Mouse (Mus musculus) thymus, adult 2 months (tissue): ENCODE measurements around the gene Pth2. TPM values are rescaled to one million over a fixed set of nuclear protein-coding genes. Genes with fewer than 3 reads are reported as not detected.
"Not testable (repeated sequence)": the region's sequence is repeated elsewhere in the genome, so short reads cannot be mapped to it uniquely, and the experiment has no call there.

ENCODE experiments used
- DNase-seq: peaks from one replicate; pipeline ENCODE4 v3.0.0; 2021
- H3K27ac ChIP-seq: fragments of 200-500 bp; 2 replicates; pipeline ENCODE4 v1.5.1; 2012; ENCODE audit warnings: low read length, control low read depth; ENCODE audit not compliant: control insufficient read depth, insufficient read depth
- H3K27me3 ChIP-seq: fragments of 200-500 bp; 2 replicates; pipeline ENCODE4 v1.6.1; 2012; ENCODE audit warnings: mild to moderate bottlenecking, low read length, moderate library complexity, mixed read lengths; ENCODE audit not compliant: control insufficient read depth, insufficient read depth
- H3K36me3 ChIP-seq: fragments of 200-500 bp; 2 replicates; pipeline ENCODE4 v1.6.1; 2012; ENCODE audit warnings: mild to moderate bottlenecking, low read length, moderate library complexity; ENCODE audit not compliant: control insufficient read depth, insufficient read depth
- H3K4me1 ChIP-seq: fragments of 200-500 bp; replicated peaks from 2 replicates; pipeline ENCODE4 v1.6.1; 2012; ENCODE audit warnings: low read length; ENCODE audit not compliant: control insufficient read depth, insufficient read depth
- H3K4me3 ChIP-seq: fragments of 200-500 bp; 2 replicates; pipeline ENCODE4 v1.5.1; 2012; ENCODE audit warnings: mild to moderate bottlenecking, low read length, control low read depth, moderate library complexity; ENCODE audit not compliant: control insufficient read depth, insufficient read depth
- CTCF ChIP-seq: fragments of 200-500 bp; IDR thresholded peaks from 2 replicates; pipeline ENCODE4 v1.5.1; 2012; ENCODE audit warnings: mild to moderate bottlenecking, control low read depth, low read length, moderate library complexity, borderline replicate concordance; ENCODE audit not compliant: control insufficient read depth, poor library complexity, insufficient read depth; ENCODE audit errors: extremely low read depth
- POLR2A ChIP-seq: fragments of 200-500 bp; IDR thresholded peaks from 2 replicates; pipeline ENCODE4 v1.6.1; 2012; ENCODE audit warnings: mild to moderate bottlenecking, low read length, control low read depth, moderate library complexity; ENCODE audit not compliant: control insufficient read depth, poor library complexity, insufficient read depth; ENCODE audit errors: extremely low read depth
- WGBS: fragments of 180-500 bp; shearing (Covaris S2); methylation state at CpG from one replicate; pipeline ENCODE4 v1.1.7; 2018; 5-methylcytosine and 5-hydroxymethylcytosine counted together
- polyA plus RNA-seq: library from polyadenylated mRNA; depleted of rRNA; stranded (reverse); fragments of >200 nt; gene quantifications from 2 replicates; pipeline ENCODE4 v1.2.3, GENCODE M21; 2012

Pth2 gene
- polyA plus RNA-seq, 1 experiment = not detected

DNA sequence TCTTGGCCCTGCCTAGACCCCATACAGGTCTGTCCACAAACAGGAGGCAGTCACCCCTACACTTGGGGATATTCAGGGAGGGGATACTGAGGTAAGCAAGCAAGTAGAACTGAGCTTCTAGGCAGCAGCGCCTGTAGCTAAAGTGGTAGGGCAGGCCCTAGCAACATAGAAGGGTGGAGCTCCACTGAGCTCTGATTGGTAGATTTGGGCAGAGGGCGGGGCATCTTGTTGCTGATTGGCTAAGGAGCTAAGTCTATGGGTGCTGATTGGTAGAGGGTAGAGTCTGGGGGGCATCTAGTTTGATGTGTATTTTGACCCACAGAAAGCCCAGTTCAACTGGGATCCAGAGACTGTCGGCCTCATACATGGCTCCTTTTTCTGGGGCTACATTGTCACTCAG lies 11.3 kb upstream of the Pth2 start:
- Histone ChIP-seq H3K4me1 (no peaks in the 10 kb centered on the region), H3K27me3 (peaks cover 17% of the 10 kb centered on the region; the same call in 1 of the 2 replicates), H3K4me3 (no peak overlapping the region), H3K27ac (no peak overlapping the region), H3K36me3 (no peaks in the 10 kb centered on the region)
- no peak for TF ChIP-seq CTCF
- TF ChIP-seq POLR2A = no peak
- no peak for DNase-seq
- 99% methylated on average over 3 of the region's 3 CpGs for WGBS

DNA sequence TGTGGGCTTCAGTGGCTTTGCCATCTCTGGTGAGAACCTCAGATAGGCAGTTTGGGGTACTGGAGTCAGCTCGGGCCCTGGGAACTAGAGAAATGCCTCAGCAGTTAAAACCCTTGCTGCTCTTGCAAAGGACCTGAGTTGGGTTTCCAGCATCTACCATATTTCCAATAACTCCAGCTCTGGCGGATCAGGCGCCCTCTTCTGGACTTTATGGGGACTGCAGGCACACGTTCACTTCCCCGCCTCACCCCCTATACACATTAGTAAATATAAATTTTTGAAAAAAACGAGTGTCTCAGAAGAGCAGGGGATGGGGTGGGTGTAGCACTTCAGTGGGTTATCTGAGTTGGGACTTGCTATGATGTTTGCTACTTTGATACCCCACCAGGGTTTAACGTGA lies 7.8 kb upstream of the Pth2 start:
- DNase-seq = peak; percentile 42
- peaks cover 32% of the 10 kb centered on the region for H3K27me3 ChIP-seq
- no peaks in the 10 kb centered on the region for H3K4me1 ChIP-seq
- TF ChIP-seq POLR2A (no peak), CTCF (peak; percentile 49; the same call in 1 of the 2 replicates)
- no peak overlapping the region for H3K27ac ChIP-seq
- no peaks in the 10 kb centered on the region for H3K36me3 ChIP-seq
- no peak overlapping the region for H3K4me3 ChIP-seq
- WGBS = 58% methylated on average over 7 of the region's 7 CpGs

DNA sequence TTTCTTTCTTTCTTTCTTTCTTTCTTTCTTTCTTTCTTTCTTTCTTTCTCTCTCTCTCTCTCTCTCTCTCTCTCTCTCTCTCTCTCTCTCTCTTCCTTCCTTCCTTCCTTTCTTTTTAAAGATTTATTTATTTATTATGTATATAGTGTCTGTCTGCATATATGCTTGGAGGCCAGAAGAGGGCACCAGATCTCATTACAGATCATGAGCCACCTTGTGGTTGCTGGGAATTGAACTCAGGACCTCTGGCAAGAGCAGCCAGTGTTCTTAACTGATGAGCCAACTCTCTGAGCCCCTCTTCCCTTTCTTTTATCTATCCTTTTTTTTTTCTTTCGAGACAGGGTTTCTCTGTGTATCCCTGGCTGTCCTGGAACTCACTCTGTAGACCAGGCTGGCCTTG lies 7.0 kb upstream of the Pth2 start:
- H3K27me3 ChIP-seq = peaks cover 27% of the 10 kb centered on the region
- DNase-seq, H3K27ac ChIP-seq, H3K4me1 ChIP-seq, H3K36me3 ChIP-seq, H3K4me3 ChIP-seq: not testable (repeated sequence)
- 55% methylated on average over 1 of the region's 1 CpGs for WGBS

DNA sequence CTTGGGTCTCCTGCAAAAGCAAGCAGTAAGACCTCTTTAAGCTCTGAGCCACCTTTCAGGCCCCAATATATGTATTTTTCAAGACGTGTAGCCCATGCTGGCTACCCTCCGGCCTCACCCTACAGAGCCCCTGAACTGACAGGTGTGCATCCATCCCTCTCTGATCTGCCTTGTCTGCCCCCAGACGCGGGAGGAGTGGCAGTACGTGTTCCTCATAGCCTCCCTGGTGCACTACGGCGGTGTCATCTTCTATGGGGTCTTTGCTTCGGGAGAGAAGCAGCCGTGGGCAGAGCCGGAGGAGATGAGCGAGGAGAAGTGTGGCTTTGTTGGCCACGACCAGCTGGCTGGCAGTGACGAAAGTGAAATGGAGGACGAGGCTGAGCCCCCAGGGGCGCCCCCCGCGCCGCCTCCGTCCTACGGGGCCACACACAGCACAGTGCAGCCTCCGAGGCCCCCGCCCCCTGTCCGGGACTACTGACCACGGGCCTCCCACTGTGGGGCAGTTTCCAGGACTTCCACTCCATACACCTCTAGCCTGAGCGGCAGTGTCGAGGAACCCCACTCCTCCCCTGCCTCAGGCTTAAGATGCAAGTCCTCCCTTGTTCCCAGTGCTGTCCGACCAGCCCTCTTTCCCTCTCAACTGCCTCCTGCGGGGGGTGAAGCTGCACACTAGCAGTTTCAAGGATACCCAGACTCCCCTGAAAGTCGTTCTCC lies 6.1 kb upstream of the Pth2 start:
- DNase-seq = no peak
- Histone ChIP-seq H3K4me3 (no peak overlapping the region), H3K36me3 (no peaks in the 10 kb centered on the region), H3K27me3 (peaks cover 27% of the 10 kb centered on the region), H3K27ac (no peak overlapping the region), H3K4me1 (no peaks in the 10 kb centered on the region)
- TF ChIP-seq CTCF = no peak
- no peak for TF ChIP-seq POLR2A
- WGBS = 4% methylated on average over 28 of the region's 29 CpGs

DNA sequence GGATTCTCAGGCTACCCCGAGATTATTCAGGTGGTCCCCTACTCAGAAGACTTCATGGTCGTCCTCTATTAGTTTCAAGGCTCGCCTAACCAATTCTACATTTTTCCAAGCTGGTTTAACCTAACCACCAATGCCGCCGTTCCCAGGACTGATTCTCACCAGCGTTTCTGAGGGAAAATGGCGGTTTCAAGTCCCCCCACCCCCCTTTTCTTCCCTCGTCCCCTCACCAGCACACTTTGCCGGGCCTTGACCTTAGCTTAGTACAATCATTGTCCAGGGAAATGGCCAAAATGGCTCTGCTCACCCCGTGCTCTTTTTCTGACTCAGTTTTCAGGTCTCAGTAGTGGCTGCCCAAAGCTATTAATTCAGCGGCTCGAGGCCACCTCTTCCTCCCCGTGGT lies 5.4 kb upstream of the Pth2 start:
- H3K4me3 ChIP-seq = no peak overlapping the region
- no peaks in the 10 kb centered on the region for H3K4me1 ChIP-seq
- no peak for DNase-seq
- H3K27me3 ChIP-seq = peaks cover 31% of the 10 kb centered on the region
- WGBS = under 1% methylated on average over 13 of the region's 13 CpGs
- TF ChIP-seq POLR2A (no peak), CTCF (no peak)
- no peaks in the 10 kb centered on the region for H3K36me3 ChIP-seq
- no peak overlapping the region for H3K27ac ChIP-seq

DNA sequence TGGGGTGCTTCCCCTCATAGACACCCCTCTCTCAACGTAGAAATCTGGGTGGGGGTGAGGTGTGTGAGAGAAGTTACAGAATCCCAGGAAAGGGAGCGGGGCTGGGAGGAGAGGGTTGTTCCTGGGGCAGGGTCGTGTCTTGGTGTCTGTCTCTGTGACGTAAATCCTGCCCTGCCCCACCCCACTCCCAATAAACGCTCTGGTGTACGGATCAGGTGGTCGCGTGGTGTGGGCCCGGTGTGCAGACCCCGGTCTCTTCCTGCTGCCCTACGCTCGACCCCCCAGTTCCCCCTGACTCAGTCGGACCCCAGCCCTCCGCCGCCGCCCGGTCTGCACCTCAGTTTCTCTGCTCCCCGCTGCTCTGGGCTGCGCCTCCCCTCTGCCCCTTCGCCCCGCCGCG lies 4.9 kb upstream of the Pth2 start:
- DNase-seq = no peak
- H3K4me1 ChIP-seq = no peaks in the 10 kb centered on the region
- H3K36me3 ChIP-seq = no peaks in the 10 kb centered on the region
- TF ChIP-seq CTCF (no peak), POLR2A (no peak)
- no peak overlapping the region for H3K27ac ChIP-seq
- peaks cover 35% of the 10 kb centered on the region for H3K27me3 ChIP-seq
- H3K4me3 ChIP-seq = no peak overlapping the region
- 11% methylated on average over 23 of the region's 23 CpGs for WGBS

DNA sequence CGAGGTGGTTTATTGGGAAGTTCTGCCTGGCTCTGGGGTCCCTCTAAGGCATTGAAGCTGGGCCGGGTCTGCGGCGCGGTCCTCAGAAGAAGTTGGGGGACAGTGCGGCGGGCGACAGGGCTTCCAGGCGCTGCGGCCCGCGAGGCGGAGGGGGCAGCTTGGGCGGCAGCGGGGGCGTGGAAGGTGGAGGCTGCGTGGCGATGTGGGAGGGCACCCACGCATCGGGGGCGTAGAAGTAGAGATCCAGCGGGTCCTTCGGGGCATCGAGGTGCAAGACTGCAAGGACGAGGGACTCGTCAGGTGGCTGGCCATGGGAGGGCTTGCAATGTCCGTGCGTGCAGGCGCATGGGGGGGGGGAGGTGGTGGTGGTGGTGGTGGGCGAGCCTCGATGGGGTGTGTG lies 4.4 kb upstream of the Pth2 start:
- Histone ChIP-seq H3K27me3 (peaks cover 35% of the 10 kb centered on the region), H3K27ac (no peak overlapping the region), H3K36me3 (no peaks in the 10 kb centered on the region), H3K4me1 (no peaks in the 10 kb centered on the region), H3K4me3 (no peak overlapping the region)
- no peak for TF ChIP-seq POLR2A
- DNase-seq = no peak
- WGBS = 6% methylated on average over 30 of the region's 31 CpGs
